Mouse (Mus musculus): ENCODE results near the gene Slc39a11. TPM values are rescaled to one million over a fixed set of nuclear protein-coding genes. Genes with fewer than 3 reads are reported as not detected.

Gene Slc39a11
- total and polyA plus RNA-seq, 3 experiments = 43.2 to 54.4 (median 51.0) TPM

DNA sequence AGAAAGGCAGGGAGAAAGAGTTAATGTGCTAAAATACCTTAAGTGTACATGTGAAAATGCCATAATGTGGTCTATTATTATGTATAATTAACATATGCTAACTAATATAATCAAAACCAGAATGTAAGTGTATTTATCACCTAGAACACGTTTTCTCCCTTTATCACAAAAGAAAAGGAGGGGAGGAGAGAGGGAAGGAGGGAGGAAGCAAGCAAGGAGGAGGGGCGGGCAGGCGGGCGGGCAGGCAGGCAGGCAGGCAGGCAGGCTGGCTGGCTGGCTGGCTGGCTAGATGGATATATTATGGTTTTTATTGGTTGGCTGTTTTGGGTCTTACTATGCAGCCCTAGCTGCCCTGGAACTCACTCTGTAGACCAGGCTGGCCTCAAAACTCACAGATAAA, 19.8 kb upstream of the Slc39a11 start:
- dilution Hi-C loops (cut with MboI; ENCODE audit: extremely low pct_ligation_motif_present, extremely low pct_unique_long_range_greater_than_20kb, low sequenced_read_pairs) = no loop called here
- H3K36me3 ChIP-seq (replicated peaks in 1 of 2; ENCODE audit: control insufficient read depth in 1 of 2, insufficient read depth in 1 of 2, low read length in 1 of 2) = peaks cover 58 to 89% of the 10 kb centered on the region in 2 experiments
- no peak overlapping the region for H3K4me2 ChIP-seq (ENCODE audit: insufficient read depth, low read depth, poor library complexity, severe bottlenecking)
- no peaks in the 10 kb centered on the region for H3K9me3 ChIP-seq (replicated peaks; ENCODE audit: low read length)
- H3K79me2 ChIP-seq (replicated peaks; ENCODE audit: control insufficient read depth, extremely low read depth, insufficient read depth, poor library complexity, severe bottlenecking) = peaks cover 38% of the 10 kb centered on the region
- no peaks in the 10 kb centered on the region for H3K27me3 ChIP-seq (replicated peaks)
- no peak overlapping the region for H3K4me3 ChIP-seq (replicated peaks in 1 of 3; ENCODE audit: low read depth in 2 of 3, low read length in 2 of 3, poor library complexity in 1 of 3)
- no peak for DNase-seq (ENCODE audit: extremely low read depth)
- H3K9ac ChIP-seq (ENCODE audit: insufficient read depth, low read depth) = no peak overlapping the region
- in situ Hi-C loops (cut with MboI; ENCODE audit: low pct_ligation_motif_present, low pct_unique_long_range_greater_than_20kb, low sequenced_read_pairs) = no loop called here
- H3K4me1 ChIP-seq (ENCODE audit: control insufficient read depth in 1 of 2, insufficient read depth in 2 of 2) = peaks cover 0 to 17% of the 10 kb centered on the region in 2 experiments; a peak in 2 of 4 replicates
- no peak overlapping the region for H3K27ac ChIP-seq (ENCODE audit: insufficient read depth, low read depth)
- TF ChIP-seq MAX (IDR thresholded peaks at IDR 0.05; ENCODE audit: low read length) = no peak
- no peak for TF ChIP-seq PAX5 (IDR thresholded peaks at IDR 0.05; ENCODE audit: low read length)
- TF ChIP-seq E2F4 (IDR thresholded peaks at IDR 0.05; ENCODE audit: insufficient replicate concordance, low read depth, low read length) = no peak
- no peak for TF ChIP-seq RCOR1 (conservative IDR thresholded peaks at IDR 0.05; ENCODE audit: low read depth, low read length)
- TF ChIP-seq IRF4 (IDR thresholded peaks at IDR 0.05; ENCODE audit: low read depth, low read length) = no peak
- TF ChIP-seq ELF1 (IDR thresholded peaks at IDR 0.05; ENCODE audit: low read depth, low read length) = no peak
- no peak for TF ChIP-seq UBTF (IDR thresholded peaks at IDR 0.05; ENCODE audit: low read depth, low read length)

- H3K4me1 ChIP-seq (ENCODE audit: control insufficient read depth in 1 of 2, insufficient read depth in 2 of 2) = peaks cover 0 to 26% of the 10 kb centered on the region in 2 experiments; a peak in 2 of 4 replicates
Observed at GRCm38 (mm10) chr11:113668857-113669256, 19.0 kb upstream of the Slc39a11 start.

GRCm38 (mm10) chr11:113667704-113668103, 17.8 kb upstream of the Slc39a11 start:
- Histone ChIP-seq H3K79me2 (replicated peaks; ENCODE audit: control insufficient read depth, extremely low read depth, insufficient read depth, poor library complexity, severe bottlenecking) (peaks cover 26% of the 10 kb centered on the region), H3K9me3 (replicated peaks; ENCODE audit: low read length) (no peaks in the 10 kb centered on the region), H3K9ac (ENCODE audit: insufficient read depth, low read depth) (no peak overlapping the region), H3K4me1 (ENCODE audit: control insufficient read depth in 1 of 2, insufficient read depth in 2 of 2) (peaks cover 0 to 28% of the 10 kb centered on the region in 2 experiments; a peak in 2 of 4 replicates), H3K4me2 (ENCODE audit: insufficient read depth, low read depth, poor library complexity, severe bottlenecking) (no peak overlapping the region), H3K4me3 (replicated peaks in 1 of 3; ENCODE audit: low read depth in 2 of 3, low read length in 2 of 3, poor library complexity in 1 of 3) (no peak overlapping the region), H3K27ac (ENCODE audit: insufficient read depth, low read depth) (no peak overlapping the region), H3K36me3 (replicated peaks in 1 of 2; ENCODE audit: control insufficient read depth in 1 of 2, insufficient read depth in 1 of 2, low read length in 1 of 2) (peaks cover 59 to 85% of the 10 kb centered on the region in 2 experiments), H3K27me3 (replicated peaks) (no peaks in the 10 kb centered on the region)
- TF ChIP-seq SMC3 (IDR thresholded peaks at IDR 0.05; ENCODE audit: low read depth, low read length) (no peak), TCF12 (IDR thresholded peaks at IDR 0.05; ENCODE audit: low read depth, low read length) (no peak), TBP (conservative IDR thresholded peaks at IDR 0.05; ENCODE audit: low read depth, low read length) (no peak), MYC (IDR thresholded peaks at IDR 0.05; ENCODE audit: low read depth, low read length) (no peak), MAX (IDR thresholded peaks at IDR 0.05; ENCODE audit: low read length) (no peak)
- in situ Hi-C loops (cut with MboI; ENCODE audit: low pct_ligation_motif_present, low pct_unique_long_range_greater_than_20kb, low sequenced_read_pairs) (no loop called here), dilution Hi-C loops (cut with MboI; ENCODE audit: extremely low pct_ligation_motif_present, extremely low pct_unique_long_range_greater_than_20kb, low sequenced_read_pairs) (no loop called here)
- DNase-seq (ENCODE audit: extremely low read depth) = no peak

More at GRCm38 (mm10) chr11:113668857-113669256, 19.0 kb upstream of the Slc39a11 start:
- Histone ChIP-seq H3K9ac (ENCODE audit: insufficient read depth, low read depth) (no peak overlapping the region), H3K4me2 (ENCODE audit: insufficient read depth, low read depth, poor library complexity, severe bottlenecking) (no peak overlapping the region), H3K4me3 (replicated peaks in 1 of 3; ENCODE audit: low read depth in 2 of 3, low read length in 2 of 3, poor library complexity in 1 of 3) (no peak overlapping the region), H3K27ac (ENCODE audit: insufficient read depth, low read depth) (no peak overlapping the region), H3K27me3 (replicated peaks) (no peaks in the 10 kb centered on the region), H3K79me2 (replicated peaks; ENCODE audit: control insufficient read depth, extremely low read depth, insufficient read depth, poor library complexity, severe bottlenecking) (peaks cover 37% of the 10 kb centered on the region), H3K9me3 (replicated peaks; ENCODE audit: low read length) (no peaks in the 10 kb centered on the region), H3K36me3 (replicated peaks in 1 of 2; ENCODE audit: control insufficient read depth in 1 of 2, insufficient read depth in 1 of 2, low read length in 1 of 2) (peaks cover 60 to 89% of the 10 kb centered on the region in 2 experiments)
- DNase-seq (ENCODE audit: extremely low read depth) = no peak
- dilution Hi-C loops (cut with MboI; ENCODE audit: extremely low pct_ligation_motif_present, extremely low pct_unique_long_range_greater_than_20kb, low sequenced_read_pairs) = no loop called here
- in situ Hi-C loops (cut with MboI; ENCODE audit: low pct_ligation_motif_present, low pct_unique_long_range_greater_than_20kb, low sequenced_read_pairs) = no loop called here
- no peak for TF ChIP-seq JUN (IDR thresholded peaks at IDR 0.05; ENCODE audit: insufficient read depth, low read depth, low read length)
- TF ChIP-seq TCF12 (IDR thresholded peaks at IDR 0.05; ENCODE audit: low read depth, low read length) = no peak
- TF ChIP-seq RAD21 (IDR thresholded peaks at IDR 0.05; ENCODE audit: low read depth, low read length) = no peak
- no peak for TF ChIP-seq CHD1 (IDR thresholded peaks at IDR 0.05; ENCODE audit: low read depth, low read length)
- TF ChIP-seq POLR2AphosphoS2 (IDR thresholded peaks at IDR 0.05; ENCODE audit: low read depth, low read length) = no peak
- TF ChIP-seq MAX (IDR thresholded peaks at IDR 0.05; ENCODE audit: low read length) = no peak
- no peak for TF ChIP-seq NELFE (IDR thresholded peaks at IDR 0.05; ENCODE audit: low read depth, low read length)

Measured in CH12.LX (cell line).